Mouse (Mus musculus): Measurements from ENCODE around the gene Mapkap1.

Mapkap1 gene

GRCm38 (mm10) chr2:34635249-34636165, 228.9 kb downstream of the Mapkap1 start:
- DNase-seq, result peak; percentile 62

- DNase-seq, result peak; percentile 83
These were observed 232.5 kb downstream of the Mapkap1 start for GRCm38 (mm10) chr2:34638955-34639650.

GRCm38 (mm10) chr2:34639725-34640124, 233.2 kb downstream of the Mapkap1 start:
- DNase-seq, result no peak

- DNase-seq, result peak; percentile 64
These were observed 235.8 kb downstream of the Mapkap1 start for GRCm38 (mm10) chr2:34642351-34642750.

- peak; percentile 62 for DNase-seq
These were observed 238.3 kb downstream of the Mapkap1 start for GRCm38 (mm10) chr2:34644571-34645526.

GRCm38 (mm10) chr2:34645851-34646540, 239.4 kb downstream of the Mapkap1 start:
- DNase-seq, result peak; percentile 80

- DNase-seq, result no peak
These were observed 239.9 kb downstream of the Mapkap1 start for GRCm38 (mm10) chr2:34646541-34646865.

- DNase-seq, result no peak
These were observed 240.8 kb downstream of the Mapkap1 start for GRCm38 (mm10) chr2:34647410-34647809.

GRCm38 (mm10) chr2:34667820-34668219, 261.2 kb downstream of the Mapkap1 start:
- DNase-seq, result peak; percentile 16

- DNase-seq, result peak; percentile 36
These were observed 262.0 kb downstream of the Mapkap1 start for GRCm38 (mm10) chr2:34668440-34669191.

- DNase-seq, result peak; percentile 55
These were observed 262.7 kb downstream of the Mapkap1 start for GRCm38 (mm10) chr2:34669203-34669746.

GRCm38 (mm10) chr2:34670470-34670869, 263.9 kb downstream of the Mapkap1 start:
- no peak for DNase-seq

GRCm38 (mm10) chr2:34671385-34672026, 264.9 kb downstream of the Mapkap1 start:
- peak; percentile 83 for DNase-seq

- DNase-seq, result no peak
These were observed 267.3 kb downstream of the Mapkap1 start for GRCm38 (mm10) chr2:34673846-34674245.
